Mouse (Mus musculus) heart, postnatal 0 days (tissue): ENCODE measurements around the gene Mob3c. TPM values are rescaled to one million over a fixed set of nuclear protein-coding genes. Genes with fewer than 3 reads are reported as not detected.
A peak's percentile ranks its signal among the peaks of the same experiment; 100 is the strongest.

Experiments used
- ATAC-seq: fragments of 200-750 bp; cut with Nextera tagmentation; 2 replicates; pipeline ENCODE4 v1.8.0; 2017; ENCODE audit warnings: low read depth, moderate number of reproducible peaks, moderate library complexity; ENCODE audit not compliant: insufficient read depth
- DNase-seq: peaks from one replicate; pipeline ENCODE4 v3.0.0-alpha.2; 2016; ENCODE audit warnings: low spot score
- H3K27ac ChIP-seq: fragments of 300-500 bp; sonication (generic); 2 replicates; pipeline ENCODE4 v1.5.1; 2014; ENCODE audit warnings: low read depth, mild to moderate bottlenecking
- H3K27me3 ChIP-seq: fragments of 300-500 bp; sonication (generic); 2 replicates; pipeline ENCODE4 v1.6.1; 2014; ENCODE audit warnings: low read length, mixed read lengths; ENCODE audit not compliant: control insufficient read depth, insufficient read depth
- H3K36me3 ChIP-seq: fragments of 300-500 bp; sonication (generic); replicated peaks from 2 replicates; pipeline ENCODE4 v1.6.1; 2014; ENCODE audit warnings: low read length, mixed read lengths; ENCODE audit not compliant: control insufficient read depth, insufficient read depth
- H3K4me1 ChIP-seq: fragments of 300-500 bp; sonication (generic); 2 replicates; pipeline ENCODE4 v1.6.1; 2014; ENCODE audit warnings: antibody characterized with exemption; ENCODE audit not compliant: control insufficient read depth, insufficient read depth
- H3K4me2 ChIP-seq: fragments of 300-500 bp; sonication (generic); 2 replicates; pipeline ENCODE4 v1.6.1; 2014; ENCODE audit warnings: low read depth, mild to moderate bottlenecking, low read length, moderate library complexity
- H3K4me3 ChIP-seq: fragments of 300-500 bp; sonication (generic); 2 replicates; pipeline ENCODE4 v1.5.1; 2014; ENCODE audit warnings: low read depth, low read length
- H3K9ac ChIP-seq: fragments of 300-500 bp; sonication (generic); replicated peaks from 2 replicates; pipeline ENCODE4 v1.6.1; 2014; ENCODE audit warnings: low read depth, low read length, mixed read lengths
- H3K9me3 ChIP-seq: fragments of 300-500 bp; sonication (generic); replicated peaks from 2 replicates; pipeline ENCODE4 v1.6.1; 2016; ENCODE audit warnings: low read length; ENCODE audit not compliant: control insufficient read depth
- CTCF ChIP-seq: IDR thresholded peaks from 2 replicates; pipeline ENCODE4 v1.5.1; 2016; ENCODE audit warnings: antibody characterized with exemption, control low read depth, low read depth
- EP300 ChIP-seq: IDR thresholded peaks from 2 replicates; pipeline ENCODE4 v1.6.1; 2016; ENCODE audit warnings: antibody characterized with exemption, low read depth
- WGBS: fragments of 180-500 bp; shearing (Covaris S2); extraction: QIAGEN DNeasy Blood & Tissue Kit; methylation state at CpG from one replicate; pipeline ENCODE4 v1.1.7; 2014; 5-methylcytosine and 5-hydroxymethylcytosine counted together
- polyA plus RNA-seq: library from polyadenylated mRNA; unstranded; fragments of >200 nt; fragmentation: Nextera tagmentation; extraction: Ambion mirVana; gene quantifications from 2 replicates; pipeline ENCODE4 v1.2.1, GENCODE M21; 2015
- total RNA-seq: library from RNA; depleted of rRNA; stranded (reverse); fragments of >200 nt; gene quantifications from 2 replicates; pipeline ENCODE4 v1.2.3, GENCODE M21; 2014; ENCODE audit warnings: low replicate concordance

Mob3c gene
- total and polyA plus RNA-seq, 2 experiments from 2014 or later: 4.9 to 5.5 TPM

- no peak overlapping the region for H3K27ac ChIP-seq
- DNase-seq: no peak
- ATAC-seq: no peak
- H3K4me2 ChIP-seq: no peak overlapping the region
- no peak overlapping the region for H3K4me3 ChIP-seq
- TF ChIP-seq EP300: no peak
- TF ChIP-seq CTCF: no peak
- no peak overlapping the region for H3K9ac ChIP-seq
- no peaks in the 10 kb centered on the region for H3K9me3 ChIP-seq
- H3K4me1 ChIP-seq: peaks cover 33% of the 10 kb centered on the region
- 62% methylated on average over 3 of the region's 3 CpGs for WGBS
- H3K36me3 ChIP-seq: peaks cover 33% of the 10 kb centered on the region
- no peaks in the 10 kb centered on the region for H3K27me3 ChIP-seq
Observed at GRCm38 (mm10) chr4:115820199-115820598, 7.7 kb upstream of the Mob3c start.

DNA sequence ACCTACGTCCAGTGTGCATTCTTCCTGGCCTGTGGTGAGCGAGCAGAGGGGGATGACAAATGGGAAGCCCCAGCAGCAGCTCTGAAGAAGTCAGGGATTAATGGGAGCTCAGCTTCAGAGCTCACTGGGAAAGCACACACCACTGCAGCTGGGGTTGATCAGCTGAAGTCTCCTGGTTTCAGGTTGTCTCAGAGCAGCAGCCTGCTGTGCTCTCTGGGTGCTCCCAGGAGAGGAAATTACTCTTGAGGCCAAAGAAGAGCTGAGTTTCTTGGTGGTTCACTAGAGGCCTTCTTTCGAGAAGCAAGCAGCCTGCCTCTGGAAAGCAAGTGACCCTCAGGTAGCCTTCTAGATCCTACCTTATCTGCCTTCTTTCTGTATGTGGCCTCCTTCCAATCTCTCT, 6.9 kb upstream of the Mob3c start:
- no peak overlapping the region for H3K4me2 ChIP-seq
- H3K36me3 ChIP-seq: peaks cover 26% of the 10 kb centered on the region
- 81% methylated on average over 3 of the region's 3 CpGs for WGBS
- H3K27me3 ChIP-seq: no peaks in the 10 kb centered on the region
- TF ChIP-seq CTCF (no peak), EP300 (no peak)
- H3K4me1 ChIP-seq: peaks cover 33% of the 10 kb centered on the region
- H3K27ac ChIP-seq: 0 out of 2 replicates have a peak overlapping the region, but pooled peaks have one; percentile 15
- no peak for ATAC-seq
- no peak for DNase-seq
- no peaks in the 10 kb centered on the region for H3K9me3 ChIP-seq
- H3K4me3 ChIP-seq: no peak overlapping the region
- no peak overlapping the region for H3K9ac ChIP-seq

DNA sequence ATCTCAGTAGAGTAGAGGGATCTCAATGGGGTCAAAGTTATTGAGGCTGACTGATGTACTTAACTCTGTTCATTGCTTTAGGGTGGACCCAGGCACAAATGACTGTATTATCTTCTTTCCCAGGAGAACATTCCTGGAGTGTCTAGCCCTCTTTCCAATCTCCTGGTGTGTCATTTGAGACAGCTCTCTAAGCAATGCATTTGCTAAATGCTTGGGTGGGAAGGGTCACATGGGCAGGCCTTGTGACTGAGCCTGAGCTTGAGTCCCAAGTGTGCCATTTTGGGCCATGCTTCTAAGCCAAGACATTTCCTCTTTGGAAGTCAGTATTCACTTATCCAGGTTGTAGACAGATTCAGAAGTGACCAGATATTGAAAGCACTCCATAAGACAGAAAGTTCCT, 6.5 kb upstream of the Mob3c start:
- Histone ChIP-seq H3K27me3 (no peaks in the 10 kb centered on the region), H3K4me2 (no peak overlapping the region), H3K36me3 (peaks cover 21% of the 10 kb centered on the region), H3K4me3 (no peak overlapping the region), H3K9ac (no peak overlapping the region), H3K9me3 (no peaks in the 10 kb centered on the region), H3K27ac (0 out of 2 replicates have a peak overlapping the region, but pooled peaks have one; percentile 15), H3K4me1 (peaks cover 33% of the 10 kb centered on the region)
- DNase-seq (no peak), ATAC-seq (peak; percentile 18; the same call in 1 of the 2 replicates)
- TF ChIP-seq CTCF (no peak), EP300 (no peak)

DNA sequence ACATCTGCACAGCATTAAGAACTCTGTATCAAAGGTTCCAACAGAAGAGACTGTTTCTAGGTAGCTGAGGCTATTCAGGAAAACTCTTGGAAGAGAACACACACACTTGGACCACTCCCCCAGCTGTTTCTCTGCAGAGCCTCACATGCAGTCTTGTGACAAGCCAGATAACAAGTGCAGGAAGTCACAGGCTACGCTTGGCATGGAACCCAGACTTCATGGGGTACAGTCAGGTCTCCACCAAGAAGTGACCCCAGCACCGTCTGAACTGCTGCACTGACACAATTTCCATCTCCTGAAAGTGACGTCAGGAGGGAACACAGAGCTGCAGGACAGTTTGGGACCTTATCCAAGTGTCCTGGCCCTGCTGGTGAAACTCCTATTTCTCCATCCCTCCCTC, 6.0 kb upstream of the Mob3c start:
- Histone ChIP-seq H3K4me3 (no peak overlapping the region), H3K9me3 (no peaks in the 10 kb centered on the region), H3K4me1 (peaks cover 33% of the 10 kb centered on the region), H3K4me2 (no peak overlapping the region), H3K9ac (no peak overlapping the region), H3K27me3 (no peaks in the 10 kb centered on the region), H3K36me3 (peaks cover 17% of the 10 kb centered on the region; the same call in 1 of the 2 replicates), H3K27ac (0 out of 2 replicates have a peak overlapping the region, but pooled peaks have one; percentile 0)
- ATAC-seq (peak; percentile 77), DNase-seq (peak; percentile 63)
- WGBS: 12% methylated on average over 3 of the region's 3 CpGs
- TF ChIP-seq CTCF (no peak), EP300 (peak; percentile 78)

DNA sequence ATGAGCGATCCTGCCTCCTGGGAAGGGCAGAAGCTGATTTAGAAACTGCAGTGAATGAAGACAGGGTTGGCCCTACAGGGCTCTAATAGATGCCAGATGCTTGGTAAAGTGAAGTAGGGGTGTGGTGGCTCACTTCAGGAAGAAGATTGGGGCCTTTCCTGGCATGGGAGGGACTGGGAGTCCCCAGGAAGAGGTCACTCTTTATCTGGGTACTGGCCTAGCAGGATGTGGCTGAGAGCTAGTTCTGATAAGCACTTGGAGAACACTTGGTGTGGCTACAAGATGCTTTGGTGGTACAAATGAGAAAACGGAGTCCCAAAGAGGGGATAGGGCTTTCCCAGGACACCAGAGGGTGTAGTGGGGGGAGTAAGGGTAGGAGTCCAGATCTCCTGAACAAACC, 3.7 kb upstream of the Mob3c start:
- Histone ChIP-seq H3K4me3 (no peak overlapping the region), H3K9me3 (no peaks in the 10 kb centered on the region), H3K4me1 (peaks cover 40% of the 10 kb centered on the region), H3K27me3 (no peaks in the 10 kb centered on the region), H3K36me3 (peaks cover 8% of the 10 kb centered on the region; the same call in 1 of the 2 replicates), H3K27ac (peak overlapping the region; percentile 44), H3K9ac (no peak overlapping the region), H3K4me2 (no peak overlapping the region)
- ATAC-seq: no peak
- WGBS: 48% methylated on average over 2 of the region's 2 CpGs
- no peak for TF ChIP-seq CTCF
- TF ChIP-seq EP300: 0 out of 2 replicates have a peak, but pooled peaks have one; percentile 29
- peak; percentile 22 for DNase-seq

GRCm38 (mm10) chr4:115825271-115825670, 2.6 kb upstream of the Mob3c start:
- Histone ChIP-seq H3K4me1 (peaks cover 42% of the 10 kb centered on the region), H3K27me3 (no peaks in the 10 kb centered on the region), H3K9me3 (no peaks in the 10 kb centered on the region), H3K27ac (no peak overlapping the region), H3K9ac (no peak overlapping the region), H3K4me3 (no peak overlapping the region), H3K36me3 (0 out of 2 replicates have a peak, but pooled peaks cover 1% of the 10 kb centered on the region), H3K4me2 (no peak overlapping the region)
- no peak for TF ChIP-seq EP300
- no peak for TF ChIP-seq CTCF
- DNase-seq (no peak), ATAC-seq (no peak)
- 59% methylated on average over 2 of the region's 2 CpGs for WGBS
